Mouse (Mus musculus): ENCODE results near the gene Chmp1a.

DNA sequence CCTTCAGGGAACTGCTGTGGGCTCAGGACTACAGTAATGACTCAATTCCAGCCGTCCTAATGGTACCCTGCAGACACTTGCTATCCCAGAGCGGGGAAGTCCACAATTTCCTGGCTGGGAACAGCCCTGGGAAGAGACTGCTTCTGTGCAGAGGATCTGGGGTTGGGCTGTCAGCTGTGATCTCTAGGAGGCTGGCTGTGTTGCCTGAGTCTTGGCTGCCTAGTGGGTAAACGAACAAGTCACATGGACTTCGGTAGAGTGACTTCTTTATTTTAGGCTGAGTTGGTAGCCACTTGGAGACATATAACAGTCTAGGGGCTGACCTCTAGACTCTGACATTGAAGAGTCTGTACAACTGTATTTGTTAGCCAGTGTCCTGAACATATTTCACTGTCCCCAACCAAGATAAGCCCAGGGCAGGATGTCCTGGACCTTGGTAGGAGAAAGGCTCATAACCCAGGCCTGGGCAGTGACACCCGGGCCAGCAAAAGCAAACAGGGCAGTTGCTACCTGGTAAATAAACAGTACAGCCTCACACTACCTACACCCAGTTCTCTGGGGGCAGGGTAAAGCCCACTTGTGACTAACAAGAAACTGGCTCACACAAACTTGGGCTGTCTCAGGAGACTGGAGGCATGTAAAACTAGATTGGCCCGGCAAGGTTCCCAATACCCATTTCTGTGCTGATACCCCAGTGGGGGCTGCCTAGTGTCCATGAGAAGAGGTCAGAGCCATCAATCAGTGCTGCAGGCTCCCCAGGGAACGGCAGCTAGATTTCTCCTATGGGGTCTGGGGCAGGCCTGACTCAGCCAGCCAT, 29.8 kb upstream of the Chmp1a start:
- TF ChIP-seq CTCF (IDR thresholded peaks at IDR 0.05; ENCODE audit: control insufficient read depth, insufficient read depth, low read length) = no peak
- TF ChIP-seq POLR2A (IDR thresholded peaks at IDR 0.05; ENCODE audit: borderline replicate concordance, control insufficient read depth, low read depth, low read length) = no peak
